Comparison of ENCODE assay signal across 12 mouse cellular contexts in the genomic region with DNA sequence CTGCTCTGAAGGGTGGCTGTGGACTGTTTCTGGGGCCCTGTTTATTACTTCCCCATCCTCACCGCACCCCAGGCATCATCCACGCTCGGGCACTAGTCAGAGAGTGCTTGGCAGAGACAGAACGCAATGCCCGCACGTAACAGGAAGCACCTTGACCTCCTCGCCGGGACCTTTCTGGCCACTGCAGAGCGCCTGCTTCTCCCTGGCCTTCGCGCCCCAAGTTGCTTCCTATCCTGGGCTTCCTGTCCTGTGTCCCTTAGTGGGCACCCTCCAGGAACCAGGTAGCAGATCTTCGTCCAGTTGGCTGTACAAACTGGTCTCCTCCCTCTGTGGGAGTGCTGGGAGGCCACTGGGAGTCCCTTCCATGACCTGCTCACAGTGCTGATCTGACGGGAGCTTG. TPM values are rescaled to one million over a fixed set of nuclear protein-coding genes. Genes with fewer than 3 reads are reported as not detected.
DNase-seq lines count a peak whose midpoint lies in the region; ATAC-seq and TF ChIP-seq lines count a peak whose summit lies in the region.
"Had no signal": no experiment of that assay in that cellular context is flagged by ENCODE, and none has a peak within 500 bp of the region (broad histone marks: within the 10 kb centered on the region; RNA-seq: fewer than 3 reads in every experiment).

No protein-coding gene starts in this region.

- H3K27me3 ChIP-seq in spleen, adult 2 months (ENCODE audit: control insufficient read depth, insufficient read depth, low read length), result no peaks in the 10 kb centered on the region
- peaks cover 44% of the 10 kb centered on the region for H3K27me3 ChIP-seq in limb, embryonic 13.5 days

- H3K9ac ChIP-seq in limb, embryonic 13.5 days, result no peak overlapping the region

- TF ChIP-seq CTCF in spleen, adult 2 months (IDR thresholded peaks at IDR 0.05; ENCODE audit: extremely low read depth, insufficient read depth, insufficient read length, insufficient replicate concordance), result no peak

- intact Hi-C loops in heart, postnatal 36 days (cut with DNase I), result loop anchor here (2.0 kb wide), 1 partner anchor 104 kb away; no protein-coding TSS in a partner anchor
- intact Hi-C loops in left cerebral cortex, postnatal 4 days (cut with DNase I), result no loop called here

- peak overlapping the region; percentile 10; the same call in 1 of the 2 replicates for H3K27ac ChIP-seq in spleen, adult 2 months (ENCODE audit: insufficient read depth, low read length)
- no peak overlapping the region for H3K27ac ChIP-seq in limb, embryonic 13.5 days

- no peak for ATAC-seq in limb, embryonic 13.5 days (ENCODE audit: low FRiP score, low read depth)

- H3K36me3 ChIP-seq in spleen, adult 2 months (ENCODE audit: control insufficient read depth, insufficient read depth, low read length), result peaks cover 9% of the 10 kb centered on the region
- no peaks in the 10 kb centered on the region for H3K36me3 ChIP-seq in limb, embryonic 13.5 days

- no peaks in the 10 kb centered on the region for H3K9me3 ChIP-seq in limb, embryonic 13.5 days

- 63% methylated on average over 13 of the region's 13 CpGs for WGBS in spleen, adult 2 months
- WGBS in limb, embryonic 13.5 days, result 93% methylated on average over 13 of the region's 13 CpGs

- H3K4me1 ChIP-seq in spleen, adult 2 months (ENCODE audit: control insufficient read depth, insufficient read depth, insufficient read length), result peaks cover 25% of the 10 kb centered on the region
- peaks cover 49% of the 10 kb centered on the region for H3K4me1 ChIP-seq in limb, embryonic 13.5 days

- peak overlapping the region; percentile 95 for H3K4me2 ChIP-seq in limb, embryonic 13.5 days (replicated peaks)

- peak overlapping the region; percentile 68; the same call in 1 of the 2 replicates for H3K4me3 ChIP-seq in spleen, adult 2 months (ENCODE audit: extremely low read depth, insufficient read depth, insufficient read length)
- no peak overlapping the region for H3K4me3 ChIP-seq in limb, embryonic 13.5 days

- DNase-seq in heart, adult 11 months, result peak; percentile 94
- no peak for DNase-seq in heart, postnatal 36 days
- DNase-seq in spleen, adult 2 months (ENCODE audit: low read depth in 1 of 2, low spot score in 2 of 2), result no peak
- DNase-seq in spleen, postnatal 36 days (ENCODE audit: low spot score in 2 of 2), result no peak
- DNase-seq in urinary bladder, postnatal 36 days (ENCODE audit: low spot score in 2 of 2), result no peak
- no peak for DNase-seq in right cerebral cortex, postnatal 25 days
- DNase-seq in left cerebral cortex, postnatal 4 days, result no peak

- no peak for TF ChIP-seq POLR2A in spleen, adult 2 months (IDR thresholded peaks at IDR 0.05; ENCODE audit: low read depth, low read length)

RNA-seq across cellular contexts. Expression of gene Pitpnm1, which starts 1.4 kb away (rescaled TPM):
- 10 to 100 TPM; 20.7 to 22.9 TPM for total RNA-seq in heart, postnatal 36 days (2021)
- 358 and 415 TPM in 2 replicates for polyA plus RNA-seq in spleen, adult 2 months (2012; rRNA removed)
- polyA plus RNA-seq in limb, embryonic 13.5 days (2015; fragmentation: Nextera tagmentation; extraction: Ambion mirVana), result 6.6 and 7.3 TPM in 2 replicates
- 100 to 1,000 TPM; 185 to 187 TPM for total RNA-seq in left cerebral cortex, postnatal 4 days (2021)

RNA-seq across cellular contexts. Expression of gene Cdk2ap2, which starts 1.4 kb away (rescaled TPM):
- 10 to 100 TPM; 35.3 to 39.1 TPM for total RNA-seq in heart, postnatal 36 days (2021)
- 247 and 334 TPM in 2 replicates for polyA plus RNA-seq in spleen, adult 2 months (2012; rRNA removed)
- 56.8 TPM in 2 replicates for polyA plus RNA-seq in limb, embryonic 13.5 days (2015; fragmentation: Nextera tagmentation; extraction: Ambion mirVana)
- total RNA-seq in left cerebral cortex, postnatal 4 days (2021), result 10 to 100 TPM; 27.5 to 28.3 TPM

RNA-seq across cellular contexts. Expression of gene Cabp2, which starts 17.0 kb away (rescaled TPM):
- not detected for total RNA-seq in heart, postnatal 36 days (2021)
- 7.0 and 8.3 TPM in 2 replicates for polyA plus RNA-seq in spleen, adult 2 months (2012; rRNA removed)
- not detected in 2 replicates for polyA plus RNA-seq in limb, embryonic 13.5 days (2015; fragmentation: Nextera tagmentation; extraction: Ambion mirVana)
- total RNA-seq in left cerebral cortex, postnatal 4 days (2021), result not detected
- total RNA-seq: layer of hippocampus, postnatal 10 days had no signal
- polyA plus RNA-seq: embryonic facial prominence, embryonic 11.5 days; heart, embryonic 16.5 days; testis, adult 2 months had no signal

RNA-seq across cellular contexts. Expression of gene Aip, which starts 27.2 kb away (rescaled TPM):
- total RNA-seq in heart, postnatal 36 days (2021), result 10 to 100 TPM; 56.8 to 64.0 TPM
- 85.3 and 99.6 TPM in 2 replicates for polyA plus RNA-seq in spleen, adult 2 months (2012; rRNA removed)
- 98.5 and 105 TPM in 2 replicates for polyA plus RNA-seq in limb, embryonic 13.5 days (2015; fragmentation: Nextera tagmentation; extraction: Ambion mirVana)
- 10 to 100 TPM; 54.8 to 64.8 TPM for total RNA-seq in left cerebral cortex, postnatal 4 days (2021)

RNA-seq across cellular contexts. Expression of gene Gstp3, which starts 39.1 kb away (rescaled TPM):
- not detected for total RNA-seq in heart, postnatal 36 days (2021)
- 13.0 and 15.7 TPM in 2 replicates for polyA plus RNA-seq in spleen, adult 2 months (2012; rRNA removed)
- not detected in 2 replicates for polyA plus RNA-seq in limb, embryonic 13.5 days (2015; fragmentation: Nextera tagmentation; extraction: Ambion mirVana)
- not detected for total RNA-seq in left cerebral cortex, postnatal 4 days (2021)
- total RNA-seq: layer of hippocampus, postnatal 10 days had no signal
- polyA plus RNA-seq: embryonic facial prominence, embryonic 11.5 days; testis, adult 2 months had no signal

Comparison
In these comparisons a context has a peak if more than half of its experiments do, and no peak if none do; other contexts are left out.
1. RNA of gene Pitpnm1, which starts 1.4 kb away (total RNA-seq): 185 to 187 TPM in left cerebral cortex, postnatal 4 days; 20.7 to 22.9 TPM in heart, postnatal 36 days; every median in the first group is over 4 times any median in the second.